Mouse (Mus musculus) ZHBTc4 (cell line): ENCODE results near the gene Camkk1.

ENCODE experiments used
- DNase-seq: peaks from one replicate; pipeline ENCODE4 v3.0.0-alpha.2; 2011; ENCODE audit warnings: low read depth, low spot score

Camkk1 gene

DNA sequence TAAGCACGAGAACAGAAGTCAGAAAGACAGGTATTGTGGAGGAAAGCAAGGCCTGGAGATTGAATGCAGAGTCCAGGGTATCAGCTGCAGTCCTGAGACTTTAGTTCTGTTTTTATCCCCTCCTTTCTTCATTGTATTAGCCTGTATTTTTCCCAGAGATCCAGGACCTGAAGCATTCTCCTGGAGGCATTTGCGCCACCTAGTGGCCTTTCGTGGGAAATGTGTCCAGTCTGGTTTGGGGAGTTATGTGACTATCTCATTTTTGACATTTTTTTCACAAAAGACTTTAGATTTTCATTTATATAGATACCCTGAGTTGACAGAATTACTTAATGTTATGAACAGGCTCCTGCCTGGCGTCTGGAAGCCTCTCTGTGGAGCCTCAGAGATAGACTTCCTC, 30.5 kb downstream of the Camkk1 start:
- DNase-seq, result peak; percentile 85

DNA sequence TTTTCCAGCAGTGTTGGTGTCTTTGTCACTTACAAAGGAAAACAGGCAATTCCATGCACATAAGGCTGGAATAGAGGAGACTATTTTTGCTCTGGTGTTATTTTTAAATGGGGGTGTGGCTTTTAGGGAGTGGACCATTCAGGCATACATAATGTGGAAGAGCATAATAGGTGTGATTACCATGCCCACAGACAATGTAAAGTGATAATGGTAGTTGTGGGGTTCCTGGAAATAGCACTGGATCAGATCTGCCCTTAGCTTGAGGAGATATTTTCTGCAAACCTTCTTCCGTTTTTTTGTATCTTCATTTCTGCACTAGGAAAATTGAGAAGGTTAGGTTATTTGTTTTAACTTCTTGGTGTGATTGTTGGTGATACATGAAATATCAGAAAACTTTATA, 34.0 kb downstream of the Camkk1 start:
- DNase-seq, result no peak

DNA sequence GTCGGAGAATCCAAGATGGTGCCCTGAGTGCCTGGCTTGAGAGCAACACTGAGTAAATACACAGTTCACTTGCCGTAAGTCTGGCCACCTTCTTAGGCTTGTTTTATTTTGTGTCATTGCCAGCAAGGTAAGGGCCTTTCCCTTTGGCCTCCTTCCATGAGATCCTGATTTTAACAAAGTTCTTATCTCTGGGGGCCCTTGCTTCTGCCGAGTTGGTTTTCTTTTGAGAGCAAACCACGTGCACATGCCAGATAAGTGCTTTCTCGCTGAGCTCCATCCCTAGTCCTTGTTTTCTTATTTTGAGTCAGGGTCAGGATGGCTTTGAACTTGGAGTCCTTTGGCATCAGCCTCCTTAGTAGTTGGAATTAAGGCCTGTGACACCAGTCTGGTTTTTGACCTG, 38.9 kb downstream of the Camkk1 start:
- DNase-seq, result no peak

DNA sequence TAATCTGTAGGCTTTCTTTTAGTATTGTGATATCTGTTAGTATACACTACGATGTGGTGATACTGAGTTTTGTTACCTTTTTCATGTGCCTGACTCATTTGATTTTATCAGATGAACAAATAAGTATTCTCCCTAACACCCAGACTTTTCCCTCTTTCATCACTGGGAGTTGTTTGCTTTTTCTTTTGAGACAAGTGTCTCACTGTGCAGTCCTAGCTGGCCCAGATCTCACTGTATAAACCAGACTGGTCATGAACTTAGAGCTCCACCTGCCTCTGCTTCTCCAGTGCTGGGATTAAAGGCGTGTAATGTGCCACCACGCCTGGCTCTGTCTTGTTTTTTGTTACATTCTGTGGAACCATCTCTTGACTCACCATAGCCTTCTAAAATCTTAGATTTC, 40.8 kb downstream of the Camkk1 start:
- DNase-seq, result no peak

DNA sequence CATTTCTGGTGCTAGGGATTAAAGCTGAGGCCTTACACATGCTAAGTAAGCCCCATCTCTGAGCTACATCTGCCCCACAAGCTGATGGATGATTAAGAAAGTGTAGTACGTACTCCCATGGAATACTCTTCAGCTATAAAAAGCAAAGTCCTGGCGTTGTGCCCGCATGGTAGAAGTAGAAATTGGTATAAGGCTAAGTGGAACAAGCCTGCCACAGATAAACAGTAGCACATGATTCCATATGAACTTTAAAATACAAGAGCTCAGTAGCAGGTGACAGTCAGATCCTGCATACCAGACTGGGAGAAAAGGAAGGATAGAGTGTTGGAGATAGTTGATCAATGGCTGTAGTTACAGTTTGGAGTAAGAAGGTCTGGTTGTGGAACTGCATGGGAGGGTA, 42.6 kb downstream of the Camkk1 start:
- no peak for DNase-seq

DNA sequence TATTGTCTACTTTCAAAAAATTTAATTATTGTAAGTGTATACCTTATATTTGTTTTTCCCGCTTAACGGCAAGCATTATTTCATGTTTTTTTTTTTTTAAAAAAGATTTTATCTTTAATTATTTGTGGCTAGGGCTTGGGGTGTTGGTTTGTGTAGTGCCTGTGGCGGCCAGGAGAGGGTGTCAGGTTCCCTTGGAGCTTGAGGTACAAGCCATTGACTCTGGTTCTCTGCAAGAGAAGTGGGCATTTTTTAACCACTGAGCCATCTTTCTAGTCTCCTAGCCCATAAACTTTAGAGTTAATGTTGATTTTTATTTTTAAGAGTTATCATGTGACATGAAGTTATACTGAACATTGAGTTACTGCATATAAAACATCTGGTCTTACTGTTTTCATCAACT, 53.0 kb downstream of the Camkk1 start:
- peak; percentile 50 for DNase-seq

DNA sequence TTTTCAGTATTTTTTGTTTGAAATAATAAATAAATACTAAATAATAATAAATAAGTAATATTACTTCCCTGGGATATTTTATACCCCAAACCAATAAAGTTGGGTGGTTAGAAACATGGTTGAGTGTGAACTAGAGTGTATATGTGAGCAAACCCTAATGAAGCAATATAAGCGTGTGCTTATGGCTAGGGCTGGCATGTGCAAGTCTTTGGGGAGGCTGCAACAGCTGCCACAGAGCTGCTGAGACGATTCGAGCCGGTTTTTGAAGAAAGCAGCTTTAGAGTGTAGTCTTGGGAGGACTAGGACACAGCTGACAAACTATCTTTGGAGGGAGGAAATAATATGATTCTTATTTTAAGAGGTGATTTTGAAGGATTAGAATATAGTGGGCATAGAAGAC, 57.5 kb downstream of the Camkk1 start:
- DNase-seq, result no peak

DNA sequence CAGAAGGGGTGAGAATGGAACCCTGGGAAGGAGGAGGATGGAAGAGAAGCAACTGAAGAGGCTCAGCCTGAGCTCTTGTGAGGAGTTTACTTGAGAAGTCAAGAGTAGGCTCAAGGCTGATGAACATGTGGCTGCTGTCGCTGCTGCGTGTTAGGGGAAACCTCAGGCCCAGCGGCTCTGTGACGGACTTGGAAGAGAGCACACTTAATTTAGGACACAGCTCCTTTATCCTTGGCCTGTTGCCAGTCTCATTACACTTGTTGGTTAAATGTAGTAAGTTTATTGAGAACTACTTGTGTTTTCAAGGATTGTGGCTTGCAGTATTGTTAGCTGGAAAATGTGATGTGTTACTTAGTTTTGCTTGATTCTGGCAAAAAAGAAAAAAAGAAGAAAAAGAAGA, 57.9 kb downstream of the Camkk1 start:
- no peak for DNase-seq

DNA sequence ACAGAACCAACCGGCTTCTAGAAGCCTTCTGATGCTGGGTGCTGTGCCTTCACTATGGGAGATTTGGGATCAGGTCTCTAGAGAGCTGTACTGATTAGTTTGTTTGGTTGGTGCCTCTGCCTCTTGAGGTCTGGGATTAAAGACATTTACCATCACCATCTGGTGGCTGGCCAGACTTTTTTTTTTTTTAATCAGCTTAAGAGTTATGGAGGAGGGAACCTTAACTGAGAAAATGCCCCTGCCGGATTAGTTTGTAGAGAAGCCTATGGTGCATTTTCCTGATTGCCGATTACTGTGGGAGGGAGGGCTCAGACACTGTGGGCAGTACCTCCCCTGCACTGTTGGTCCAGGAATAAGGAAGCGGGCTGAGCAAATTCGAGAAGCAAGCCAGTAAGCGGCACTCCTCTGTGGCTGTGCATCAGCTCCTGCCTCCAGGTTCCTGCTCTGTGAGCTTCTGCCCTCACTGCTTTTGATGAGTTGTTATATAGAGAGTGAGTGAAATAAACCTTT, 58.5 kb downstream of the Camkk1 start:
- no peak for DNase-seq

DNA sequence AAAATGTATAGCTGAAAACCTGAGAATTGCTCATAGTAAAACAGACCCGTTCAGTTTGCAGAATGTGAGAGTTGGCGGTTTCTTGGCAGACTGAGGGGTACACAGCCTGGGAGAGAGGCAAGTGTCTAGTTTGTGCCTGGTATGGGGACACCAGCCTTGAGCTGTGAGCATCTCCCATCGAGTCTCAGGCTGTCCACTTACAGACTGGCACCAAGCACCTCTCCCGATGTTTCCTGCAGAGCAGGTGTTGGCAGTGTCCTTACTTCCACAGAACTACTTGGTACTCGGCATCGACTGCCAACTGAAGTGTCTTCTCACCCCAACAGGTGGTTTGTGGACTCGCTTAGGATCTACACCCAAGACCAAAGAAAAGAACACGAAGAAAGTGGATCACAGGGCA, 59.8 kb downstream of the Camkk1 start:
- DNase-seq, result no peak

DNA sequence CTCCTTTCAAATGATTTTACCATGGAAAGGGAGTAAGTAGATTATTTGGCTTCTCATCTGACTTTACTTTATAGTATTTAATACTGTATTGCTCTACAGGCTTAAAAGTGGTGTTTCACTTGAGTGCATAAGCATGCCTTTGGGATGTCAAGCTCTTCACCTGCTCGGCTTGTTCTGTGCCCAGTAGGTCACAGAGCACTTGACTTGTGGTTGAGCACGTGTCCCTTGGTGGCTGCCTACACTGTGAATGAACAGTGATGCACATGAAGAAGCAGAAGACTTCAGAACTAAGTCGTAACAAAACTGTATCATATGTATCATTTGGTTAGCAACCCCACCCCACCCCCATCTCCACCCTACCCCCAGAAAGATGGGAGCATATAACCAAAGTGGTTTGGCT, 61.5 kb downstream of the Camkk1 start:
- no peak for DNase-seq

DNA sequence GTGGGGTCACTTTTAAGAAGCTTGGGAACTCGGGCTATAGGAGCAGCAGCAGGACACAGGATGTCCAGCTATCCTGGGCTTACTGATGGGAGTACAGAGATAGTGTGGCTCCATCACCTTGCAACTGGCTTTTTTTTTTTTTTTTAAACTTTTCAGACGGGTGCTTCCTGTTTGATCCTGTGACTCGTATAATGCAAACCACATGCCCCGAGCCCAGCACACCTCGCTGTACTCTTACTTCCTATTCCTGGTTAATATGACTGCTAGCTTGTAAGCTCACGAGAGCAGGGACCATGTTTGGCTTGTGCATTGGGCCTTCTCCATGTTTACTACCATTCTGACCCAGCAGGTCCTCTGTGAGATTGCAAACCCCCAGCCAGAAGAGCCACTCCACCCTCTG, 65.5 kb downstream of the Camkk1 start:
- DNase-seq, result no peak

DNA sequence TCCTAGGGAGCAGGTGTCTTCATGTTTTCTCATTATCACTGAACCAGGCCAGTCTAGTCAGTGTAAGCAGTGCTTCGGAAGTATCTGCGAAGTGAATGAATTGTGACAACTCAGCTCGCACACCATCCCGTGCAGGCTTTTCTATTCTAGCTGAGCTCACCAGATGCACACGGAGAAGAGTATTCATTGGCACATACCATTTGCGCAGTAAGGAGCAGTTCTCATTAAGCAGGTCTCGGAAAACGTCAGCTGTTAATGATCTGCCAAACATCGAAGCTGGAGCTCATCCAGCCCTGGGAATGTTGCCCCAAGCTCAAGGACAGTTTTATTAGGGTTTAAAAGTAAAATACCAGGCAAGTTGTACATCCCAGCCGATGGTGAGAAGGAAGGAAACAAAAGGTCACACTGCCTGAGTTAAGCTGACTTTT, 66.0 kb downstream of the Camkk1 start:
- no peak for DNase-seq

DNA sequence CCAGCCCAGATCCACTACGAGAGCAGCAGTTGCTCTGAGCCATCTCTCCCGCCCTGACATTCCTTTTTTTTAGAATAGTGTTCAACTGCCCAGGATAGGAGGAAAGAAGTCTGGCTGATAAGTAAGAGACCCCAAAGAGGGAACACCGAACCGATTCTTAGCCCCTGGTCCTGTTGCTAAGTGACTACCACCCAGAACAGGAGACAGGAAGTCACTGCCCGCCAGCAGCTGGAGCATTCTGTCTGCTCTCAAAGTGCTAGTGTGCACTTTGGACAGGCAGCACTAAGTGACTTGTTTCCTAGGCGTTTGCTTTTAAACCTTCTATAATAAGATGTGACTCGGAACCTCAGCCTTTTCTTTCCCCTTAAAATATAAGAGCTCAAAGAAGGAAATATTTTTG, 66.6 kb downstream of the Camkk1 start:
- DNase-seq, result no peak

DNA sequence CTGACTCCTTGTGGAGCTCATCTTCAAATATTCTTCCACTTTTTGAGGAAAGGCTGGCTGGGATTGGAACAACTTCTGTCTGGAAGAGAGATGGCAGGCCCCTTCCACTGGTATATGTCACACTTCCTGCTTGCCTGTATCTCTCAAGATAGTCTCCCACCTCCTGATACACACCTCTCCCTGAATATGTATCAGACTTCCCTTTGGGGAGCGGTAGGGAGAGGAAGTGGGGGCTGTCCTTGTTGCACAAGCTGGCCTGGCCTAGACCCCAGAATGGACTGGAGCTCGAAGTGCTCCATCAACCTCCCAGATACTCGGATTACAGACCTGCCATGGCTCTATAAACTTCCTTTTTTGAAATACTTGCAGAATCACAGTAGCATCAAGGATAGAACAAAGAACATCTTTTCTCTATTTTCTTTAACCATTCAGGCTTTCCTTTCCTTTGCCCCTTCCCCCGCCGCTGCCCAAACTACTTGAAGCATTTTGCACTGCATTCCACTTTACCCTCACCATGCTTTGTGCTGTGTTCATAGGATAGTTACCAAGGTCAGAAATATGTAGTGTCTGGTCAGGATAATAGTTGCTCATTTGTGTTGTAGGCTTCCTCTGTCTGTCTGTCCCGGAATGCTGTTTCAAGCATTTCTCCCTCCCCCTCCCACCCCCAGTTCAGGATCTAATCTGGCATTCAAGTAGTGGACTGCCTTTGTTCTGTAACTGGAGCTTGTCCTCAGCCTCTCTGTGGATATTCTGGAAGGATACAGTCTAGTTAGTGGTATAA, 69.1 kb downstream of the Camkk1 start:
- DNase-seq, result no peak

DNA sequence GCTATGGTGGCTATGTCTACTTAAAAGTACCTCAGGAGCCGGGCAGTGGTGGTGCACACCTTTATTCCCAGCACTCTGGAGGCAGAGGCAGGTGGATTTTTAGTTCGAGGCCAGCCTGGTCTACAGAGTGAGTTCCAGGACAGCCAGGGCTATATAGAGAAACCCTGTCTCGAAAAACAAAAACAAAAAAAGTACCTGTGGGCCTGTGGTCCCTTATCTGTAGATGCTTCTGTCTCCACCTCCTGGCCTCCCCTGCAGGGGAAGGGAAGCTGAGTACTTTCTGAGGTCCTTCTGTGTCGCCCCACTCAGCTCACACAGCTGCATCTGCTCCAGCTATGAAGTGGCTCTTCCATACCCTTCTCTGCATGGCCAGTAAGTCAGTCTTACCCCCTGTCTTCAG, 71.5 kb downstream of the Camkk1 start, which contains the start of gene Itgae:
TSS of gene Itgae (plus strand) at position 301 of the 400 bp plus-strand sequence.
- no peak for DNase-seq

DNA sequence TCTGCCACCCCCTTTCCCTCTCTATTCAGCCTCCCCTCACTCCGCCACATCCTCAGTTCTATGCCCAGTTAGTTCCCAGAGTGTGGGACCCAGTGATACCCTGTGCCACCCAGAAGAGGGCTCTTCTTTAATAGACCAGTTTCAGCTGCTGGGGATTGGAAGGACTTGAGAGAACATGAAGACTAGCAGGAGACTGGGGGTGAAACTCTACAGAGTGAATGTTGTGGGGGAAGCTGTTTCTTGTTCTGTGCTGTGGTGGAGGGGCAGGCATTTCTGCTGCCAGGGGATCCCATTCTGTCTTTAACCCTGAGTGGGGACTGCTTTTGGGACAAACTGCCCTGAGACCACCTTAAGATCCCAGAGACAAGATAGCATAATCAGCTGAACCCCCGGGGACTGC, 72.0 kb downstream of the Camkk1 start:
- no peak for DNase-seq
